Mouse (Mus musculus): ENCODE results near the gene Eid1. TPM values are rescaled to one million over a fixed set of nuclear protein-coding genes. Genes with fewer than 3 reads are reported as not detected.

The Eid1 gene
- polyA plus RNA-seq, 1 experiment from 2014 or later: 91.8 TPM

- 77% methylated on average over 2 of the region's 2 CpGs for WGBS
These were observed 21.9 kb downstream of the Eid1 start for GRCm38 (mm10) chr2:125694798-125695197.

GRCm38 (mm10) chr2:125696219-125696618 is 23.3 kb downstream of the Eid1 start:
- Histone ChIP-seq H3K27me3 (ENCODE audit: insufficient read depth, low read length) (no peaks in the 10 kb centered on the region), H3K4me1 (ENCODE audit: insufficient read depth, low read length) (no peaks in the 10 kb centered on the region), H3K9ac (replicated peaks; ENCODE audit: low read length) (no peak overlapping the region), H3K4me2 (replicated peaks; ENCODE audit: low read depth, low read length) (no peak overlapping the region), H3K36me3 (ENCODE audit: insufficient read depth, low read length) (no peaks in the 10 kb centered on the region), H3K27ac (ENCODE audit: low read length) (no peak overlapping the region), H3K9me3 (ENCODE audit: low read length) (no peaks in the 10 kb centered on the region), H3K4me3 (ENCODE audit: low read length) (no peak overlapping the region)
- ATAC-seq (ENCODE audit: low FRiP score, low TSS enrichment): no peak
- WGBS: 71% methylated on average over 2 of the region's 2 CpGs

More at GRCm38 (mm10) chr2:125694798-125695197, 21.9 kb downstream of the Eid1 start:
- Histone ChIP-seq H3K4me3 (ENCODE audit: low read length) (no peak overlapping the region), H3K27ac (ENCODE audit: low read length) (no peak overlapping the region), H3K4me2 (replicated peaks; ENCODE audit: low read depth, low read length) (no peak overlapping the region), H3K27me3 (ENCODE audit: insufficient read depth, low read length) (no peaks in the 10 kb centered on the region), H3K9me3 (ENCODE audit: low read length) (no peaks in the 10 kb centered on the region), H3K9ac (replicated peaks; ENCODE audit: low read length) (no peak overlapping the region), H3K4me1 (ENCODE audit: insufficient read depth, low read length) (no peaks in the 10 kb centered on the region), H3K36me3 (ENCODE audit: insufficient read depth, low read length) (no peaks in the 10 kb centered on the region)
- no peak for ATAC-seq (ENCODE audit: low FRiP score, low TSS enrichment)

GRCm38 (mm10) chr2:125701606-125702005 is 28.7 kb downstream of the Eid1 start:
- 78% methylated on average over 2 of the region's 2 CpGs for WGBS
- H3K4me1 ChIP-seq (ENCODE audit: insufficient read depth, low read length): no peaks in the 10 kb centered on the region
- 0 out of 2 replicates have a peak, but pooled peaks have one; percentile 27 for ATAC-seq (ENCODE audit: low FRiP score, low TSS enrichment)
- no peak overlapping the region for H3K4me2 ChIP-seq (replicated peaks; ENCODE audit: low read depth, low read length)
- no peak overlapping the region for H3K9ac ChIP-seq (replicated peaks; ENCODE audit: low read length)
- no peaks in the 10 kb centered on the region for H3K36me3 ChIP-seq (ENCODE audit: insufficient read depth, low read length)
- H3K4me3 ChIP-seq (ENCODE audit: low read length): no peak overlapping the region
- no peaks in the 10 kb centered on the region for H3K9me3 ChIP-seq (ENCODE audit: low read length)
- H3K27ac ChIP-seq (ENCODE audit: low read length): no peak overlapping the region
- no peaks in the 10 kb centered on the region for H3K27me3 ChIP-seq (ENCODE audit: insufficient read depth, low read length)

- H3K4me2 ChIP-seq (replicated peaks; ENCODE audit: low read depth, low read length): no peak overlapping the region
- 66% methylated on average over 2 of the region's 2 CpGs for WGBS
- no peak overlapping the region for H3K9ac ChIP-seq (replicated peaks; ENCODE audit: low read length)
- no peaks in the 10 kb centered on the region for H3K27me3 ChIP-seq (ENCODE audit: insufficient read depth, low read length)
- no peaks in the 10 kb centered on the region for H3K36me3 ChIP-seq (ENCODE audit: insufficient read depth, low read length)
- H3K9me3 ChIP-seq (ENCODE audit: low read length): no peaks in the 10 kb centered on the region
- H3K27ac ChIP-seq (ENCODE audit: low read length): no peak overlapping the region
- no peak for ATAC-seq (ENCODE audit: low FRiP score, low TSS enrichment)
- H3K4me3 ChIP-seq (ENCODE audit: low read length): no peak overlapping the region
- no peaks in the 10 kb centered on the region for H3K4me1 ChIP-seq (ENCODE audit: insufficient read depth, low read length)
These were observed 30.0 kb downstream of the Eid1 start for GRCm38 (mm10) chr2:125702851-125703250.

GRCm38 (mm10) chr2:125704907-125705631 is 32.2 kb downstream of the Eid1 start:
- no peaks in the 10 kb centered on the region for H3K4me1 ChIP-seq (ENCODE audit: insufficient read depth, low read length)
- H3K4me3 ChIP-seq (ENCODE audit: low read length): no peak overlapping the region
- no peak for ATAC-seq (ENCODE audit: low FRiP score, low TSS enrichment)
- no peaks in the 10 kb centered on the region for H3K27me3 ChIP-seq (ENCODE audit: insufficient read depth, low read length)
- no peak overlapping the region for H3K9ac ChIP-seq (replicated peaks; ENCODE audit: low read length)
- no peaks in the 10 kb centered on the region for H3K9me3 ChIP-seq (ENCODE audit: low read length)
- no peak overlapping the region for H3K4me2 ChIP-seq (replicated peaks; ENCODE audit: low read depth, low read length)
- WGBS: 65% methylated on average over 12 of the region's 12 CpGs
- no peak overlapping the region for H3K27ac ChIP-seq (ENCODE audit: low read length)
- no peaks in the 10 kb centered on the region for H3K36me3 ChIP-seq (ENCODE audit: insufficient read depth, low read length)

GRCm38 (mm10) chr2:125706510-125706921 is 33.6 kb downstream of the Eid1 start:
- H3K9me3 ChIP-seq (ENCODE audit: low read length): no peaks in the 10 kb centered on the region
- no peak overlapping the region for H3K9ac ChIP-seq (replicated peaks; ENCODE audit: low read length)
- H3K27me3 ChIP-seq (ENCODE audit: insufficient read depth, low read length): no peaks in the 10 kb centered on the region
- H3K36me3 ChIP-seq (ENCODE audit: insufficient read depth, low read length): no peaks in the 10 kb centered on the region
- no peak overlapping the region for H3K4me3 ChIP-seq (ENCODE audit: low read length)
- H3K4me2 ChIP-seq (replicated peaks; ENCODE audit: low read depth, low read length): no peak overlapping the region
- H3K4me1 ChIP-seq (ENCODE audit: insufficient read depth, low read length): no peaks in the 10 kb centered on the region
- 77% methylated on average over 5 of the region's 5 CpGs for WGBS
- ATAC-seq (ENCODE audit: low FRiP score, low TSS enrichment): no peak
- no peak overlapping the region for H3K27ac ChIP-seq (ENCODE audit: low read length)

GRCm38 (mm10) chr2:125716599-125716998 is 43.7 kb downstream of the Eid1 start:
- H3K9me3 ChIP-seq (ENCODE audit: low read length): no peaks in the 10 kb centered on the region
- H3K27ac ChIP-seq (ENCODE audit: low read length): no peak overlapping the region

GRCm38 (mm10) chr2:125723086-125723407 is 50.2 kb downstream of the Eid1 start:
- Histone ChIP-seq H3K4me1 (ENCODE audit: insufficient read depth, low read length) (peaks cover 20% of the 10 kb centered on the region), H3K27ac (ENCODE audit: low read length) (no peak overlapping the region), H3K4me3 (ENCODE audit: low read length) (peak overlapping the region; percentile 51), H3K4me2 (replicated peaks; ENCODE audit: low read depth, low read length) (peak overlapping the region; percentile 82), H3K27me3 (ENCODE audit: insufficient read depth, low read length) (peaks cover 32% of the 10 kb centered on the region), H3K9me3 (ENCODE audit: low read length) (no peaks in the 10 kb centered on the region), H3K36me3 (ENCODE audit: insufficient read depth, low read length) (no peaks in the 10 kb centered on the region), H3K9ac (replicated peaks; ENCODE audit: low read length) (peak overlapping the region; percentile 51)
- whole genome bisulfite sequencing: 2% methylated on average over 18 of the region's 18 CpGs
- ATAC-seq (ENCODE audit: low FRiP score, low TSS enrichment): peak; percentile 16

More at GRCm38 (mm10) chr2:125716599-125716998, 43.7 kb downstream of the Eid1 start:
- WGBS: 81% methylated on average over 8 of the region's 8 CpGs
- H3K4me3 ChIP-seq (ENCODE audit: low read length): no peak overlapping the region
- H3K27me3 ChIP-seq (ENCODE audit: insufficient read depth, low read length): peaks cover 5% of the 10 kb centered on the region; the same call in 1 of the 2 replicates
- H3K4me1 ChIP-seq (ENCODE audit: insufficient read depth, low read length): no peaks in the 10 kb centered on the region
- H3K9ac ChIP-seq (replicated peaks; ENCODE audit: low read length): no peak overlapping the region
- H3K36me3 ChIP-seq (ENCODE audit: insufficient read depth, low read length): no peaks in the 10 kb centered on the region
- ATAC-seq (ENCODE audit: low FRiP score, low TSS enrichment): no peak
- H3K4me2 ChIP-seq (replicated peaks; ENCODE audit: low read depth, low read length): no peak overlapping the region

GRCm38 (mm10) chr2:125723408-125724085 is 50.7 kb downstream of the Eid1 start:
- Histone ChIP-seq H3K4me3 (ENCODE audit: low read length) (peak overlapping the region; percentile 51), H3K9me3 (ENCODE audit: low read length) (no peaks in the 10 kb centered on the region), H3K4me2 (replicated peaks; ENCODE audit: low read depth, low read length) (peak overlapping the region; percentile 82), H3K9ac (replicated peaks; ENCODE audit: low read length) (peak overlapping the region; percentile 51), H3K4me1 (ENCODE audit: insufficient read depth, low read length) (peaks cover 20% of the 10 kb centered on the region), H3K27me3 (ENCODE audit: insufficient read depth, low read length) (peaks cover 32% of the 10 kb centered on the region), H3K36me3 (ENCODE audit: insufficient read depth, low read length) (no peaks in the 10 kb centered on the region), H3K27ac (ENCODE audit: low read length) (no peak overlapping the region)
- under 1% methylated on average over 34 of the region's 34 CpGs for WGBS
- ATAC-seq (ENCODE audit: low FRiP score, low TSS enrichment): peak; percentile 80

GRCm38 (mm10) chr2:125724086-125724430 is 51.2 kb downstream of the Eid1 start, which contains the start of gene Shc4:
Gene Shc4 (minus strand): TSS chr2:125724148.
- Histone ChIP-seq H3K27ac (ENCODE audit: low read length) (no peak within 1 kb of the TSS), H3K4me3 (ENCODE audit: low read length) (peak within 1 kb of the TSS; percentile 51), H3K9ac (replicated peaks; ENCODE audit: low read length) (peak within 1 kb of the TSS; percentile 51), H3K36me3 (ENCODE audit: insufficient read depth, low read length) (no peaks in the 10 kb centered on the region), H3K9me3 (ENCODE audit: low read length) (no peaks in the 10 kb centered on the region), H3K4me1 (ENCODE audit: insufficient read depth, low read length) (peaks cover 20% of the 10 kb centered on the region), H3K4me2 (replicated peaks; ENCODE audit: low read depth, low read length) (peak within 1 kb of the TSS; percentile 82), H3K27me3 (ENCODE audit: insufficient read depth, low read length) (peaks cover 32% of the 10 kb centered on the region)
- under 1% methylated on average over 15 of the region's 15 CpGs for WGBS
- ATAC-seq (ENCODE audit: low FRiP score, low TSS enrichment): peak; percentile 80

All from kidney, embryonic 16.5 days (tissue).